Mouse (Mus musculus): Measurements from ENCODE around the gene Dnm3. TPM values are rescaled to one million over a fixed set of nuclear protein-coding genes. Genes with fewer than 3 reads are reported as not detected.
A peak's percentile ranks its signal among the peaks of the same experiment; 100 is the strongest.

Gene Dnm3
- polyA plus RNA-seq, 2 experiments = 14.7 to 21.9 TPM

DNA sequence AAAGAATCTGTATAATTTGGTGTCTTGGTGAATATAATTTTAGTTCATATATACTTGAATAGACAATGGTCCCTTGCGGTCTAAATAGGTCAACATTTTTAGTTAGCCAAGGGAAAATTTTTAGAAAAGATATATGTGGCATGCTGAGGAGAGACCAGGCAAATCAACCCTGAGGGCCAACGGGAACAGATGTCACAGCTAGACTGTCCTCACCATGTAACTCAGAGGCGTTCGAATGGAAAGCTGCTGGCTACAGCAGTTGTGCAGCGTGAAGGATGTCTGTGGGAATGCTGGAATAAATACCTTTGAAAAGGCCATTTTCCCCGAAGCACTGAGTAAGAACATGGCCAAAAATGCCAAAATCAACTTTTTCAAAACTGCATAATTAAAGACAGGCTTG, 128.5 kb downstream of the Dnm3 start:
- Histone ChIP-seq H3K9me3 (ENCODE audit: control insufficient read depth, low read length) (no peaks in the 10 kb centered on the region), H3K27me3 (ENCODE audit: control insufficient read depth, insufficient read depth, low read length) (no peaks in the 10 kb centered on the region), H3K4me1 (ENCODE audit: control insufficient read depth, insufficient read depth, low read length) (no peaks in the 10 kb centered on the region), H3K4me3 (replicated peaks; ENCODE audit: low read length) (no peak overlapping the region), H3K4me2 (replicated peaks; ENCODE audit: low read depth, low read length, severe bottlenecking) (no peak overlapping the region), H3K36me3 (ENCODE audit: control insufficient read depth, insufficient read depth, low read length) (no peaks in the 10 kb centered on the region), H3K9ac (ENCODE audit: low read depth, low read length, severe bottlenecking) (no peak overlapping the region), H3K27ac (replicated peaks; ENCODE audit: low read depth, low read length) (no peak overlapping the region)
- DNase-seq (ENCODE audit: low spot score) (no peak), ATAC-seq (ENCODE audit: low FRiP score, low read depth) (no peak)
- TF ChIP-seq POLR2A (IDR thresholded peaks at IDR 0.05; ENCODE audit: borderline replicate concordance, extremely low read depth, insufficient read depth, insufficient read length) = no peak
- WGBS = 63% methylated on average over 6 of the region's 6 CpGs

DNA sequence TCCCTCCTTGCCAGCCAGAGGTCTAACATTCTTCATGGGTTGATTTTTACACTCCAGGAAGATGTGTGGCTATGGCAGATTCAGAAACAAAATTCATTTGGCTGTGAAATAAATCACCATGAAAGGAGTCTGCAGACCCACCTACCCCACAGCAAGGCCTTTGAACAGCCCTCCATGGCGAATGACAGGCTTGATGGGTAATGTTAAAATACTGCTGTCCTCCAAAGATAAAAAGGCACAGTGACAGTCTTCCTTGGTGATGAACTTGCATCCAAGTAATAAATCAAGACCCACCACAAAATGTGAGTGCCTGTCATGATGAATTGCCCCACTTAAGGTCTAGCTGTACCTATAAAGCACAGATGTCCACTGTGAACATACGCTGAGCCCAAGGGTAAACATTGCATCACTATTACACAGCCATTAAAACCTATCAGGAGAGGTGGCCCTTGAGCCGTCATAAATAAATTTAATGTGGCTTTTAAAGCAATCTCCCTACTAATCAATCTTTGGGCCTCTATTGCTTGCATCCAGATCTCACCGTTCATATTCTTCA, 131.3 kb downstream of the Dnm3 start:
- Histone ChIP-seq H3K27me3 (ENCODE audit: control insufficient read depth, insufficient read depth, low read length) (no peaks in the 10 kb centered on the region), H3K36me3 (ENCODE audit: control insufficient read depth, insufficient read depth, low read length) (no peaks in the 10 kb centered on the region), H3K4me3 (replicated peaks; ENCODE audit: low read length) (no peak overlapping the region), H3K27ac (replicated peaks; ENCODE audit: low read depth, low read length) (no peak overlapping the region), H3K9ac (ENCODE audit: low read depth, low read length, severe bottlenecking) (no peak overlapping the region), H3K4me2 (replicated peaks; ENCODE audit: low read depth, low read length, severe bottlenecking) (no peak overlapping the region), H3K9me3 (ENCODE audit: control insufficient read depth, low read length) (no peaks in the 10 kb centered on the region), H3K4me1 (ENCODE audit: control insufficient read depth, insufficient read depth, low read length) (no peaks in the 10 kb centered on the region)
- 49% methylated on average over 4 of the region's 4 CpGs for WGBS
- no peak for TF ChIP-seq POLR2A (IDR thresholded peaks at IDR 0.05; ENCODE audit: borderline replicate concordance, extremely low read depth, insufficient read depth, insufficient read length)
- ATAC-seq (ENCODE audit: low FRiP score, low read depth) (no peak), DNase-seq (ENCODE audit: low spot score) (no peak)

DNA sequence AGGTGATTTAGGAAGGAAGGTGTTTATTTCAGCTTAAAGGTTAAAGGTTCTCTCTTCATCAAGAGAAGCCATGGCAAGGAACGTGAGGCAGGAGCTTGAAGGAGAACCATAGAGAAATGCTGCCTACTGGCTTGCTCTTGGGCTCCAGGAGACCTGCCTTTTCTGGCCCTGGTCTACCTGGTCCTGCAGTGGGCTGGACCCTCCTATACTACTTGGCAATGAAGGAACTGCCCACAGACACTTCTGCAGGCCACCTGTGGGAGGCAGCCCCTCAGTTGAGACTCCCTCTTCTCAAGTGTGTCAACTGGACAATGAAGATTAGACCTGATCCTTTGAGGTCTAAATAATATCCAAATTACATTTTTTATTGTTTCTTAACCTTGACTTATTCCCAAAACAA, 140.7 kb downstream of the Dnm3 start:
- no peaks in the 10 kb centered on the region for H3K36me3 ChIP-seq (ENCODE audit: control insufficient read depth, insufficient read depth, low read length)
- no peak for TF ChIP-seq POLR2A (IDR thresholded peaks at IDR 0.05; ENCODE audit: borderline replicate concordance, extremely low read depth, insufficient read depth, insufficient read length)
- no peak overlapping the region for H3K4me2 ChIP-seq (replicated peaks; ENCODE audit: low read depth, low read length, severe bottlenecking)
- WGBS = 96% methylated on average over 1 of the region's 1 CpGs
- H3K9ac ChIP-seq (ENCODE audit: low read depth, low read length, severe bottlenecking) = no peak overlapping the region
- ATAC-seq (ENCODE audit: low FRiP score, low read depth) = no peak
- no peak for DNase-seq (ENCODE audit: low spot score)
- H3K4me1 ChIP-seq (ENCODE audit: control insufficient read depth, insufficient read depth, low read length) = peaks cover 20% of the 10 kb centered on the region
- H3K27me3 ChIP-seq (ENCODE audit: control insufficient read depth, insufficient read depth, low read length) = no peaks in the 10 kb centered on the region
- no peak overlapping the region for H3K4me3 ChIP-seq (replicated peaks; ENCODE audit: low read length)
- no peak overlapping the region for H3K27ac ChIP-seq (replicated peaks; ENCODE audit: low read depth, low read length)
- H3K9me3 ChIP-seq (ENCODE audit: control insufficient read depth, low read length) = no peaks in the 10 kb centered on the region

DNA sequence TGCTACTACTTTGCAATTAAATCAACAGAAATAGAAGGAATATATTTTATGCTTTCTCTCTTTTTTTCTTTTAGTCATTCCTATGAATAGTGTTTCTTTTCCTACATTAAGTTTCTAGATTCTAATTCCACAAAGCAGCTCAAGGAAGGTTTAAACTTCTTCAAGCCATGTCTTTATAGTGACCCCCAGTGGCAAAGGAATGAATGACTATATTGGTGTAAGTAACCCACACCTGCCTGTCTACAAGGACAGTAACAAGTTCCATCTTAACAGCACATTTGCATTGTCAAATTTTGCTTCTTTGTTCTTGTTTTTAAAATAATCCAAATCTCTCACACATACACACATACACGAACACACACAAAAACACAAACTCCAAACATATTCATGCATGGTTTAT, 141.2 kb downstream of the Dnm3 start:
- H3K27ac ChIP-seq (replicated peaks; ENCODE audit: low read depth, low read length) = peak overlapping the region; percentile 72; the same call in 1 of the 2 replicates
- no peak overlapping the region for H3K4me2 ChIP-seq (replicated peaks; ENCODE audit: low read depth, low read length, severe bottlenecking)
- no peak overlapping the region for H3K4me3 ChIP-seq (replicated peaks; ENCODE audit: low read length)
- no peak for TF ChIP-seq POLR2A (IDR thresholded peaks at IDR 0.05; ENCODE audit: borderline replicate concordance, extremely low read depth, insufficient read depth, insufficient read length)
- H3K4me1 ChIP-seq (ENCODE audit: control insufficient read depth, insufficient read depth, low read length) = peaks cover 20% of the 10 kb centered on the region
- H3K36me3 ChIP-seq (ENCODE audit: control insufficient read depth, insufficient read depth, low read length) = no peaks in the 10 kb centered on the region
- H3K9me3 ChIP-seq (ENCODE audit: control insufficient read depth, low read length) = no peaks in the 10 kb centered on the region
- ATAC-seq (ENCODE audit: low FRiP score, low read depth) = peak; percentile 85
- WGBS = 14% methylated on average over 1 of the region's 1 CpGs
- peak; percentile 84 for DNase-seq (ENCODE audit: low spot score)
- H3K27me3 ChIP-seq (ENCODE audit: control insufficient read depth, insufficient read depth, low read length) = no peaks in the 10 kb centered on the region
- H3K9ac ChIP-seq (ENCODE audit: low read depth, low read length, severe bottlenecking) = no peak overlapping the region

DNA sequence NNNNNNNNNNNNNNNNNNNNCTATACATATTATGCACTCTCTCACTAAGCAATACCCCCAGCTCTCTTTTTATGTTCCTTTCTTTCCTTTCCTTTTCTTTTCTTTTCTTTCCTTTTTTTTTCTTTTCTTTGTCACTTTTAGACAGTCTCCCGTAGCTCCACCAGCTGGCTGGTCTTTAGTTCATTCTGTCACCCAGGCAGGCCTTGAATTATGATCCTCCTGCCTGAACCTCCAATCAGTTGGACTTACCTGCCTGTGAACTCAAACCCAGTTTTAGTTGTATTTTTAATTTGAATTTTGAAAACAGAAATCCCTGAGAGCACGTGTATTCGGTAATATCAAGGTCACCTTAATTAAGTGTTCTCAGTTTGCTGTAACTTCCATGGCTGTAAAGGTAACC, 141.6 kb downstream of the Dnm3 start:
- Histone ChIP-seq H3K4me1 (ENCODE audit: control insufficient read depth, insufficient read depth, low read length) (peaks cover 20% of the 10 kb centered on the region), H3K36me3 (ENCODE audit: control insufficient read depth, insufficient read depth, low read length) (no peaks in the 10 kb centered on the region), H3K27ac (replicated peaks; ENCODE audit: low read depth, low read length) (peak overlapping the region; percentile 72), H3K4me3 (replicated peaks; ENCODE audit: low read length) (no peak overlapping the region), H3K4me2 (replicated peaks; ENCODE audit: low read depth, low read length, severe bottlenecking) (no peak overlapping the region), H3K27me3 (ENCODE audit: control insufficient read depth, insufficient read depth, low read length) (no peaks in the 10 kb centered on the region), H3K9me3 (ENCODE audit: control insufficient read depth, low read length) (no peaks in the 10 kb centered on the region), H3K9ac (ENCODE audit: low read depth, low read length, severe bottlenecking) (no peak overlapping the region)
- no peak for TF ChIP-seq POLR2A (IDR thresholded peaks at IDR 0.05; ENCODE audit: borderline replicate concordance, extremely low read depth, insufficient read depth, insufficient read length)
- ATAC-seq (ENCODE audit: low FRiP score, low read depth) (peak; percentile 41), DNase-seq (ENCODE audit: low spot score) (no peak)
- WGBS = 21% methylated on average over 3 of the region's 3 CpGs

DNA sequence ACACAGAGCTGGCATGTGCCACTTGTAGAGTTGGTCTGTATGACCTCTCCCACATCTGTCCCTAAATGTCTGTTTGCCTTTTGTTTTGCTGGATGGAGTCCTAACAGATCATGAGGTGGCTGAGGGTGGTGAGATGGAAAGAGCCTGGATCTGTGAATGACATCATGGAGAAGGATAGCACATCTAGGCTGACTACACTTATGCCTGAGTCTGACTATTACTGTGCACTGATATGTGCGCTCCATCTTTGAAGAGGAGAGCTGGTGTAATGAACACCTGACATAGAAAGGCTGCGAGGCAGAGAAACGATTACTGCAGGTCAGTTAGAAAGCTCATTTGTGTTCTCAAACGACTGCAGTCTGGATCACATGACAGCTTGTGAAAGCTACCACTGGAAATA, 149.2 kb downstream of the Dnm3 start:
- Histone ChIP-seq H3K27me3 (ENCODE audit: control insufficient read depth, insufficient read depth, low read length) (no peaks in the 10 kb centered on the region), H3K4me1 (ENCODE audit: control insufficient read depth, insufficient read depth, low read length) (peaks cover 14% of the 10 kb centered on the region), H3K27ac (replicated peaks; ENCODE audit: low read depth, low read length) (peak overlapping the region; percentile 13; the same call in 1 of the 2 replicates), H3K4me2 (replicated peaks; ENCODE audit: low read depth, low read length, severe bottlenecking) (no peak overlapping the region), H3K9ac (ENCODE audit: low read depth, low read length, severe bottlenecking) (no peak overlapping the region), H3K36me3 (ENCODE audit: control insufficient read depth, insufficient read depth, low read length) (no peaks in the 10 kb centered on the region), H3K9me3 (ENCODE audit: control insufficient read depth, low read length) (no peaks in the 10 kb centered on the region), H3K4me3 (replicated peaks; ENCODE audit: low read length) (no peak overlapping the region)
- no peak for DNase-seq (ENCODE audit: low spot score)
- TF ChIP-seq POLR2A (IDR thresholded peaks at IDR 0.05; ENCODE audit: borderline replicate concordance, extremely low read depth, insufficient read depth, insufficient read length) = no peak
- no peak for ATAC-seq (ENCODE audit: low FRiP score, low read depth)
- WGBS = 38% methylated on average over 4 of the region's 4 CpGs

Data from limb, embryonic 14.5 days (tissue).